Mouse (Mus musculus): ENCODE measurements at regions not wholly inside any gene's neighbourhood (a gene's known extent, or its start where the extent isn't known, plus 50 kb on each side); places are given as distances from the start of the nearest gene placed in this dataset.

DNA sequence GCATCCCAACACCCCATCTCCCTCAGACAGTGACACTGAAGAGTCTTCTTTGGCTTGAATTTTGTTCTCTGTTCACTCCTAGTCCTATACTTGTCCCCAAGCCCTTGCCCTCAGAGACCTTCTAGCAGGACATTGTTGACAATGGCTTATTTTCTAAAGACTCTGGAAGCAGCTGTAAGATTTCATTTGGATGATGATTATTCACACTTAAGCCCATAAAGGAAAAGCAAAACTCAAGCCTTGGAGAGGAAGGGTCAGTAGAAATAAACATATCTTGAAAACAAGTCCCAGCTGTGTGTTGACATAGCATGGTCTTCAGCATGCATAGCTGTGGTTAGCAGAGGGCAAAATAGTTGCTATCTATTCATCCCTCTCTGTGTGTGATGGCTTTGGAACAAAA lies 59.9 kb upstream of the Cdh11 start:
- Histone ChIP-seq H3K4me1 (ENCODE audit: control insufficient read depth, insufficient read depth, low read length) (no peaks in the 10 kb centered on the region), H3K4me3 (ENCODE audit: insufficient read depth, low read length) (no peak overlapping the region), H3K27ac (ENCODE audit: insufficient read depth, low read length) (no peak overlapping the region)
- TF ChIP-seq CTCF (IDR thresholded peaks at IDR 0.05; ENCODE audit: extremely low read depth, insufficient read depth, low read length) (no peak), POLR2A (IDR thresholded peaks at IDR 0.05; ENCODE audit: extremely low read depth, insufficient read depth, low read length) (no peak)

GRCm38 (mm10) chr8:102860021-102860420 lies 74.6 kb upstream of the Cdh11 start:
- Histone ChIP-seq H3K27ac (ENCODE audit: insufficient read depth, low read length) (no peak overlapping the region), H3K4me1 (ENCODE audit: control insufficient read depth, insufficient read depth, low read length) (no peaks in the 10 kb centered on the region), H3K4me3 (ENCODE audit: insufficient read depth, low read length) (no peak overlapping the region)
- TF ChIP-seq CTCF (IDR thresholded peaks at IDR 0.05; ENCODE audit: extremely low read depth, insufficient read depth, low read length): no peak
- TF ChIP-seq POLR2A (IDR thresholded peaks at IDR 0.05; ENCODE audit: extremely low read depth, insufficient read depth, low read length): no peak

DNA sequence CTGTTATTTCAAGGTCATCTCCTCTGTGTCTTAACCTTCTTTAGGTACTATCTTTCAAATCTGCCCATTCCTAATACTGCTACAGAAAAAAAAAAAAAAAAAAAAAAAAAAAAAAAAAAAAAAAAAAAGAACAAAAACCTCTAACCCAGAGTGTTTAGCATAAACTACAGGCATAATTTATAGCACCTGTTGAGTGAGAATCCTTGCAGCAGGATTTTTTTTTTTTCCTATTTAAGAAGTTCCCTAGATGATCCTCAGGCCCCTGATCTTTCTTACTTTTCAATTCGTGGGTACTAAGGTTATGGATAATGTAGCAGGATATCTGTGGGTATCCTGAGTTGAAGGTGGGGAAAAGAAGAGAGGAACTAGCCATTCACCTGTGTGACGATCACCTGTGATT lies 114.1 kb upstream of the Cdh11 start:
- Histone ChIP-seq H3K27ac (ENCODE audit: insufficient read depth, low read length) (no peak overlapping the region), H3K4me3 (ENCODE audit: insufficient read depth, low read length) (no peak overlapping the region), H3K4me1 (ENCODE audit: control insufficient read depth, insufficient read depth, low read length) (no peaks in the 10 kb centered on the region)
- TF ChIP-seq POLR2A (IDR thresholded peaks at IDR 0.05; ENCODE audit: extremely low read depth, insufficient read depth, low read length): no peak
- TF ChIP-seq CTCF (IDR thresholded peaks at IDR 0.05; ENCODE audit: extremely low read depth, insufficient read depth, low read length): no peak

DNA sequence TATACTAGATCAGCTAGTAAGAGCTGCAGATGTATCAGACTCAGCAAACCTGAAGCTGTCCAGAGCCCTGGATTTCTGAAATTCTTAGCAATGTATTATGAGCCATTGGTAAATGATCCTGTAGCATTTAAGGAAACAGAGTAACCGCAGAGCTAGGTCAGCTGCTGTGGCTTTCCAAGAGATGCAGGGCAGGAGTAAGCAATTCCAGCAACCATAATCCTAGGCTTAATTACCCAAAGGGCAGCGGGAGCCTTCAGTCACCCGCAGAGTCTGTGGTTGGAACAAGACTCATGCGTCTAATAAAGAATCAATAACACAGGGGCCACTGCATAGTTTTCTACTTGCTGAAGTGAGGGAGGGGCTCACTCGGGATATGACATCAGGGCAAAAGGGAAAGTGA lies 115.2 kb upstream of the Cdh11 start:
- Histone ChIP-seq H3K4me3 (ENCODE audit: insufficient read depth, low read length) (no peak overlapping the region), H3K4me1 (ENCODE audit: control insufficient read depth, insufficient read depth, low read length) (no peaks in the 10 kb centered on the region), H3K27ac (ENCODE audit: insufficient read depth, low read length) (no peak overlapping the region)
- TF ChIP-seq POLR2A (IDR thresholded peaks at IDR 0.05; ENCODE audit: extremely low read depth, insufficient read depth, low read length): no peak
- TF ChIP-seq CTCF (IDR thresholded peaks at IDR 0.05; ENCODE audit: extremely low read depth, insufficient read depth, low read length): no peak

- Histone ChIP-seq H3K27ac (ENCODE audit: insufficient read depth, low read length) (no peak overlapping the region), H3K4me1 (ENCODE audit: control insufficient read depth, insufficient read depth, low read length) (no peaks in the 10 kb centered on the region), H3K4me3 (ENCODE audit: insufficient read depth, low read length) (no peak overlapping the region)
- no peak for TF ChIP-seq CTCF (IDR thresholded peaks at IDR 0.05; ENCODE audit: extremely low read depth, insufficient read depth, low read length)
- no peak for TF ChIP-seq POLR2A (IDR thresholded peaks at IDR 0.05; ENCODE audit: extremely low read depth, insufficient read depth, low read length)
These were observed 122.0 kb upstream of the Cdh11 start for GRCm38 (mm10) chr8:102907444-102907843.

GRCm38 (mm10) chr8:102931342-102931835 lies 145.9 kb upstream of the Cdh11 start:
- Histone ChIP-seq H3K4me1 (ENCODE audit: control insufficient read depth, insufficient read depth, low read length) (no peaks in the 10 kb centered on the region), H3K27ac (ENCODE audit: insufficient read depth, low read length) (no peak overlapping the region), H3K4me3 (ENCODE audit: insufficient read depth, low read length) (no peak overlapping the region)
- TF ChIP-seq POLR2A (IDR thresholded peaks at IDR 0.05; ENCODE audit: extremely low read depth, insufficient read depth, low read length) (no peak), CTCF (IDR thresholded peaks at IDR 0.05; ENCODE audit: extremely low read depth, insufficient read depth, low read length) (no peak)

DNA sequence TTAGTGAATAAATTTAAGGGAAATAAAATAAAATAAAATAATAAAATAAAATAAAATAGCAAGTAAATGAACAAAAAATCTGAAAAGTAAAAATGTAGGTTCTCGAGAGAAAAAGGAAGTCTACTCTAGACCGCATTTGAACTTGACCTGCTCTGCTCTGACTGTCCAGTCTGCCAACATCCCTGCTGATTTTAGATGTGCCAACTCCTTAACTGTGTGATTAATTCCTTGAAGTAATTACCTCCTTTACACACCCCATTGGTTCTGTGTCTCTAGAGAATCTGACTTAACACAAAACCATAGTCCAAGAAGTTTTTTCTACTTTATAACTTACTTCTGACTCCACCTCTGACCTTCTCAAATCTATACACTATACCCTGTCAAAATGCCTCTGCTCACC lies 153.3 kb upstream of the Cdh11 start:
- TF ChIP-seq POLR2A (IDR thresholded peaks at IDR 0.05; ENCODE audit: extremely low read depth, insufficient read depth, low read length): no peak
- TF ChIP-seq CTCF (IDR thresholded peaks at IDR 0.05; ENCODE audit: extremely low read depth, insufficient read depth, low read length): no peak

GRCm38 (mm10) chr8:102945546-102945945 lies 160.1 kb upstream of the Cdh11 start:
- H3K4me1 ChIP-seq (ENCODE audit: control insufficient read depth, insufficient read depth, low read length): no peaks in the 10 kb centered on the region
- no peak overlapping the region for H3K4me3 ChIP-seq (ENCODE audit: insufficient read depth, low read length)
- H3K27ac ChIP-seq (ENCODE audit: insufficient read depth, low read length): no peak overlapping the region
- TF ChIP-seq POLR2A (IDR thresholded peaks at IDR 0.05; ENCODE audit: extremely low read depth, insufficient read depth, low read length) (no peak), CTCF (IDR thresholded peaks at IDR 0.05; ENCODE audit: extremely low read depth, insufficient read depth, low read length) (no peak)

More for the DNA sequence above, 153.3 kb upstream of the Cdh11 start:
- no peaks in the 10 kb centered on the region for H3K4me1 ChIP-seq (ENCODE audit: control insufficient read depth, insufficient read depth, low read length)
- no peak overlapping the region for H3K27ac ChIP-seq (ENCODE audit: insufficient read depth, low read length)
- no peak overlapping the region for H3K4me3 ChIP-seq (ENCODE audit: insufficient read depth, low read length)

DNA sequence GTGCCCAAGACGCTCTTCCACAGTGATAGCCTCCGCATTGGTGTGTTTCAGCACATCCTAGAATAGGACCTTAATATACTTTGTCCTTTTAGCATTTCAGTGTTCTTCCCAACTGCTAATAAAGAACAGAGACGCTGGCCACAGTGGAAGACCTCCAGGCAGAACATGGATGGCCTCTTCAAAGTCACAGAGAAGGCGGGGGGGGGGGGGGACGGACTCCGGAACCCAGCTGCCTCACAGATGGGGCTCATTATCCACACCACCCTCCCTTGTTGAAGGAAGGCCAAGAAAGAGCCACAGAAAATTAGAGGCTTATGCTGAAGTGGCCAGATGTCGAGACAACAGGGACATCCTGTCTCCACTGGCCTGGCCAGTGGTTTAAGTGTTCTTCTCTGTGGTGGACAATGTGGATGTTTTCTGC lies 192.7 kb upstream of the Cdh11 start:
- no peaks in the 10 kb centered on the region for H3K4me1 ChIP-seq (ENCODE audit: control insufficient read depth, insufficient read depth, low read length)
- no peak overlapping the region for H3K27ac ChIP-seq (ENCODE audit: insufficient read depth, low read length)
- H3K4me3 ChIP-seq (ENCODE audit: insufficient read depth, low read length): no peak overlapping the region
- no peak for TF ChIP-seq POLR2A (IDR thresholded peaks at IDR 0.05; ENCODE audit: extremely low read depth, insufficient read depth, low read length)
- no peak for TF ChIP-seq CTCF (IDR thresholded peaks at IDR 0.05; ENCODE audit: extremely low read depth, insufficient read depth, low read length)

GRCm38 (mm10) chr8:102983220-102983909 lies 197.9 kb upstream of the Cdh11 start:
- Histone ChIP-seq H3K4me3 (ENCODE audit: insufficient read depth, low read length) (no peak overlapping the region), H3K27ac (ENCODE audit: insufficient read depth, low read length) (no peak overlapping the region), H3K4me1 (ENCODE audit: control insufficient read depth, insufficient read depth, low read length) (no peaks in the 10 kb centered on the region)
- TF ChIP-seq CTCF (IDR thresholded peaks at IDR 0.05; ENCODE audit: extremely low read depth, insufficient read depth, low read length): no peak
- no peak for TF ChIP-seq POLR2A (IDR thresholded peaks at IDR 0.05; ENCODE audit: extremely low read depth, insufficient read depth, low read length)
